Mouse (Mus musculus) olfactory bulb, adult 2 months (tissue): ENCODE results near the gene Sar1b.

Experiments used
- CTCF ChIP-seq: fragments of 200-500 bp; IDR thresholded peaks from 2 replicates; pipeline ENCODE4 v1.5.1; 2012; ENCODE audit warnings: low read depth, mild to moderate bottlenecking, low read length, moderate library complexity; ENCODE audit not compliant: insufficient read depth
- POLR2A ChIP-seq: fragments of 200-500 bp; IDR thresholded peaks from 2 replicates; pipeline ENCODE4 v1.6.1; 2012; ENCODE audit warnings: mild to moderate bottlenecking, low read depth, low read length, moderate library complexity; ENCODE audit not compliant: insufficient read depth

DNA sequence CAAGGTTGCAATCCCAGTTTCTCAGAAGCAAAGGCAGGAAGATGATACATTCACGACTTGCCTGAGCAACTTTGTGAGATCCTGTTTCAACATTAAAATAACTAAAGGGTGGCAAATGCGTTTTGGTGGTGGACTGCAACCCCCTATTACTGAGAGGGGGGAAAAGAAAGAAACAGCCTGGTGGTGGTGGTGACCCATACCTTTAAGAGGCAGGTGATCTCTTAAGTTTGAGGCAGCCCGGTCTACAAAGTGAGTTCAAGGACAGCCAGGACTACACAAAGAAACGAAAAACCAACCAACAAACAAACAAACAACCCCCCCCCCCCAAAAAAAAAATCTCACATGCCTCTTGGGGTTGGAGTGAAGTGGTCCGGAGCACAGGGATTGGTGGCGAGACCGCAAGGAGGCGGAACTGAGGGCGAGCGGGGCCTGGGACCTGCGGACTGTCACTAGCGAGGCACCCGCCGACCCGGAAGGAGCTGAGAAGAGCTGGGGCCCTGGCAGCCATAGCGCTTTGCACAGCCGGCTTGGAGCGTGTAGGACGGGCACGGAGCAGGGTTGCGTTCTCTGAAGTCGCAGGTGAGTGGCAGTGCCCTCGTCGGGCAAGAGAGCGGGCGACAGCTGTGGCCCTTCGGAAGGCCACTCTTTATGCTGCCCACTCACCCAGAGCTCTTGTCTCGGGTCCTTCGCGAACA, at the start of gene Sar1b, which contains the start of gene Sec24a:
- TF ChIP-seq CTCF (no peak), POLR2A (peak; percentile 69; the same call in 1 of the 2 replicates)
